In genomic region chr11:98580301-98581121, GRCm38 (mm10) we compare ENCODE assay signal across 11 mouse cellular contexts. TPM values are rescaled to one million over a fixed set of nuclear protein-coding genes. Genes with fewer than 3 reads are reported as not detected.
DNase-seq lines count a peak whose midpoint lies in the region; ATAC-seq and TF ChIP-seq lines count a peak whose summit lies in the region.
"Had no signal": no experiment of that assay in that cellular context is flagged by ENCODE, and none has a peak within 500 bp of the region (broad histone marks: within the 10 kb centered on the region; RNA-seq: fewer than 3 reads in every experiment).

No protein-coding gene starts in this region.

- H3K4me2 ChIP-seq in heart, embryonic 13.5 days, result peak overlapping the region; percentile 94
- H3K4me2 ChIP-seq: forebrain, embryonic 13.5 days had no signal

- peak overlapping the region; percentile 62 for H3K9ac ChIP-seq in heart, embryonic 13.5 days
- H3K9ac ChIP-seq in ES-E14 (ENCODE audit: insufficient read depth, low read depth, low read length, poor library complexity, severe bottlenecking), result peak overlapping the region; percentile 14; the same call in 1 of the 2 replicates
- H3K9ac ChIP-seq: forebrain, embryonic 13.5 days had no signal

- peaks cover 41% of the 10 kb centered on the region for H3K36me3 ChIP-seq in heart, embryonic 13.5 days
- H3K36me3 ChIP-seq in ES-E14 (ENCODE audit: control insufficient read depth, insufficient read depth, low read length, poor library complexity, severe bottlenecking), result peaks cover 15% of the 10 kb centered on the region

- no peak for DNase-seq in heart, adult 9 months (ENCODE audit: low spot score in 2 of 2)
- no peak for DNase-seq in ES-E14 (ENCODE audit: low read depth, low spot score)
- no peak for DNase-seq in retina, embryonic 14.5 days (ENCODE audit: low spot score)
- no peak for DNase-seq in lung, postnatal 14 days
- DNase-seq in gastrocnemius, adult 2 months, result no peak

- no peaks in the 10 kb centered on the region for H3K9me3 ChIP-seq in heart, embryonic 13.5 days
- no peaks in the 10 kb centered on the region for H3K9me3 ChIP-seq in ES-E14 (ENCODE audit: control insufficient read depth, insufficient read depth, low read depth, low read length)
- H3K9me3 ChIP-seq: forebrain, embryonic 13.5 days had no signal

- H3K4me3 ChIP-seq in heart, embryonic 13.5 days, result peak overlapping the region; percentile 18
- H3K4me3 ChIP-seq in ES-E14 (ENCODE audit: insufficient read depth in 1 of 2, low read depth in 1 of 2, low read length in 2 of 2, poor library complexity in 1 of 2, severe bottlenecking in 1 of 2), result peak overlapping the region; percentile 17 to 37; a peak in 2 of 4 replicates
- H3K4me3 ChIP-seq in gastrocnemius, adult 2 months, result no peak overlapping the region
- H3K4me3 ChIP-seq: forebrain, embryonic 13.5 days had no signal

- TF ChIP-seq CTCF in gastrocnemius, adult 2 months (IDR thresholded peaks at IDR 0.05), result no peak

- in situ Hi-C loops in ES-E14 (cut with MboI; ENCODE audit: low sequenced_read_pairs in 2 of 2, unreplicated experiment in 2 of 2), result no loop called here

- peaks cover 60% of the 10 kb centered on the region for H3K4me1 ChIP-seq in heart, embryonic 13.5 days
- peaks cover 6 to 34% of the 10 kb centered on the region in 2 experiments; a peak in 3 of 4 replicates for H3K4me1 ChIP-seq in ES-E14 (ENCODE audit: control insufficient read depth in 2 of 2, insufficient read depth in 2 of 2, low read length in 2 of 2, poor library complexity in 1 of 2)

- intact Hi-C loops in gastrocnemius, adult 2 months (cut with DNase I), result no loop called here

- H3K27ac ChIP-seq in heart, embryonic 13.5 days (replicated peaks), result peak overlapping the region; percentile 76
- H3K27ac ChIP-seq in ES-E14 (ENCODE audit: insufficient read depth, low read depth, low read length, poor library complexity, severe bottlenecking), result peak overlapping the region; percentile 26; the same call in 1 of the 2 replicates
- H3K27ac ChIP-seq in gastrocnemius, adult 2 months, result no peak overlapping the region
- H3K27ac ChIP-seq: forebrain, embryonic 13.5 days had no signal

- 31% methylated on average over 16 of the region's 16 CpGs for WGBS in heart, embryonic 13.5 days

- no peak for ATAC-seq in heart, embryonic 13.5 days (ENCODE audit: extremely low read depth, insufficient number of reproducible peaks, low FRiP score, low TSS enrichment)
- peak; percentile 52 for ATAC-seq in erythroblast, adult 5-6 weeks (replicated peaks; ENCODE audit: low FRiP score, poor library complexity, severe bottlenecking)
- ATAC-seq in megakaryocyte, adult 5-6 weeks (ENCODE audit: poor library complexity, severe bottlenecking), result peak; percentile 37
- ATAC-seq: forebrain, embryonic 13.5 days; Patski had no signal

- no peaks in the 10 kb centered on the region for H3K27me3 ChIP-seq in heart, embryonic 13.5 days (replicated peaks)
- H3K27me3 ChIP-seq: forebrain, embryonic 13.5 days; Patski had no signal

TF ChIP-seq in ES-E14, 5 proteins besides CTCF, POLR2A, EP300 and RAD21:
- TF ChIP-seq ZC3H11A (IDR thresholded peaks at IDR 0.05; ENCODE audit: borderline replicate concordance, low read depth, low read length) (no peak), MAFK (IDR thresholded peaks at IDR 0.05; ENCODE audit: insufficient read depth, low read depth, low read length) (no peak), CHD2 (IDR thresholded peaks at IDR 0.05; ENCODE audit: low read depth, low read length) (no peak)

RNA-seq across cellular contexts. Expression of gene Ormdl3, which starts 6.7 kb away (rescaled TPM):
- 63.4 and 76.8 TPM in 2 replicates for polyA plus RNA-seq in heart, embryonic 13.5 days (2015; fragmentation: Nextera tagmentation; extraction: Ambion mirVana)
- total RNA-seq in ES-E14 (2012; rRNA removed), result 45.4 and 55.3 TPM in 2 replicates
- 20.5 and 31.9 TPM in 2 replicates for total RNA-seq in erythroblast, adult 5-6 weeks (2015; ENCODE audit: low replicate concordance)
- 37.9 and 51.6 TPM in 2 replicates for total RNA-seq in erythroblast, adult 5-6 weeks (2017; ENCODE audit: low replicate concordance)
- 5.1 and 7.8 TPM in 2 replicates for total RNA-seq in megakaryocyte, adult 5-6 weeks (2015)
- 6.3 and 8.8 TPM in 2 replicates for total RNA-seq in megakaryocyte, adult 5-6 weeks (2017)
- 10 to 100 TPM; 24.5 to 25.7 TPM for total RNA-seq in gastrocnemius, adult 2 months (2021)

RNA-seq across cellular contexts. Expression of gene Lrrc3c, which starts 17.6 kb away (rescaled TPM):
- not detected in 2 replicates for polyA plus RNA-seq in heart, embryonic 13.5 days (2015; fragmentation: Nextera tagmentation; extraction: Ambion mirVana)
- not detected in 2 replicates for total RNA-seq in ES-E14 (2012; rRNA removed)
- not detected in 2 replicates for total RNA-seq in erythroblast, adult 5-6 weeks (2015; ENCODE audit: low replicate concordance)
- not detected in 2 replicates for total RNA-seq in erythroblast, adult 5-6 weeks (2017; ENCODE audit: low replicate concordance)
- not detected in 2 replicates for total RNA-seq in megakaryocyte, adult 5-6 weeks (2015)
- total RNA-seq in megakaryocyte, adult 5-6 weeks (2017), result not detected in 2 replicates
- not detected for total RNA-seq in gastrocnemius, adult 2 months (2021)
- total RNA-seq: layer of hippocampus, postnatal 10 days had no signal
- polyA plus RNA-seq: forebrain, embryonic 13.5 days; Patski had no signal

RNA-seq across cellular contexts. Expression of gene Zpbp2, which starts 29.6 kb away (rescaled TPM):
- polyA plus RNA-seq in heart, embryonic 13.5 days (2015; fragmentation: Nextera tagmentation; extraction: Ambion mirVana), result 0.15 and 0.34 TPM in 2 replicates
- 0.22 and 0.63 TPM in 2 replicates for total RNA-seq in ES-E14 (2012; rRNA removed)
- total RNA-seq in erythroblast, adult 5-6 weeks (2015; ENCODE audit: low replicate concordance), result not detected in 2 replicates
- total RNA-seq in erythroblast, adult 5-6 weeks (2017; ENCODE audit: low replicate concordance), result 4.6 TPM in 1 of 2 replicates, not detected in the other
- total RNA-seq in megakaryocyte, adult 5-6 weeks (2015), result 0.34 and 5.4 TPM in 2 replicates
- total RNA-seq in megakaryocyte, adult 5-6 weeks (2017), result 0.81 TPM in 1 of 2 replicates, not detected in the other
- not detected for total RNA-seq in gastrocnemius, adult 2 months (2021)
- total RNA-seq: layer of hippocampus, postnatal 10 days had no signal
- polyA plus RNA-seq: forebrain, embryonic 13.5 days had no signal

RNA-seq across cellular contexts. Expression of gene Ikzf3, which starts 34.7 kb away (rescaled TPM):
- polyA plus RNA-seq in heart, embryonic 13.5 days (2015; fragmentation: Nextera tagmentation; extraction: Ambion mirVana), result 0.13 TPM in 1 of 2 replicates, not detected in the other
- 0.16 and 0.58 TPM in 2 replicates for total RNA-seq in ES-E14 (2012; rRNA removed)
- 2.7 and 3.1 TPM in 2 replicates for total RNA-seq in erythroblast, adult 5-6 weeks (2015; ENCODE audit: low replicate concordance)
- 1.4 and 2.6 TPM in 2 replicates for total RNA-seq in erythroblast, adult 5-6 weeks (2017; ENCODE audit: low replicate concordance)
- 6.0 and 9.9 TPM in 2 replicates for total RNA-seq in megakaryocyte, adult 5-6 weeks (2015)
- total RNA-seq in megakaryocyte, adult 5-6 weeks (2017), result 6.6 and 11.0 TPM in 2 replicates
- total RNA-seq in gastrocnemius, adult 2 months (2021), result under 1 TPM in 1 of 2 experiments, not detected in 1; 0.22 TPM
- total RNA-seq: layer of hippocampus, postnatal 10 days had no signal
- polyA plus RNA-seq: forebrain, embryonic 13.5 days; Patski had no signal

RNA-seq across cellular contexts. Expression of gene Gm12355, which starts 45.0 kb away (rescaled TPM):
- 0.28 and 0.55 TPM in 2 replicates for polyA plus RNA-seq in heart, embryonic 13.5 days (2015; fragmentation: Nextera tagmentation; extraction: Ambion mirVana)
- total RNA-seq in ES-E14 (2012; rRNA removed), result 2.2 and 2.9 TPM in 2 replicates
- total RNA-seq in erythroblast, adult 5-6 weeks (2015; ENCODE audit: low replicate concordance), result 1.0 and 2.5 TPM in 2 replicates
- total RNA-seq in erythroblast, adult 5-6 weeks (2017; ENCODE audit: low replicate concordance), result 0.60 and 1.1 TPM in 2 replicates
- total RNA-seq in megakaryocyte, adult 5-6 weeks (2015), result 5.5 and 7.0 TPM in 2 replicates
- total RNA-seq in megakaryocyte, adult 5-6 weeks (2017), result 1.8 and 3.3 TPM in 2 replicates
- total RNA-seq in gastrocnemius, adult 2 months (2021), result 1 to 10 TPM; 4.6 to 5.6 TPM
